Mouse (Mus musculus): ENCODE data around the gene Nmnat1.
"Not testable (repeated sequence)": the region's sequence is repeated elsewhere in the genome, so short reads cannot be mapped to it uniquely, and the experiment has no call there.

The Nmnat1 gene

DNA sequence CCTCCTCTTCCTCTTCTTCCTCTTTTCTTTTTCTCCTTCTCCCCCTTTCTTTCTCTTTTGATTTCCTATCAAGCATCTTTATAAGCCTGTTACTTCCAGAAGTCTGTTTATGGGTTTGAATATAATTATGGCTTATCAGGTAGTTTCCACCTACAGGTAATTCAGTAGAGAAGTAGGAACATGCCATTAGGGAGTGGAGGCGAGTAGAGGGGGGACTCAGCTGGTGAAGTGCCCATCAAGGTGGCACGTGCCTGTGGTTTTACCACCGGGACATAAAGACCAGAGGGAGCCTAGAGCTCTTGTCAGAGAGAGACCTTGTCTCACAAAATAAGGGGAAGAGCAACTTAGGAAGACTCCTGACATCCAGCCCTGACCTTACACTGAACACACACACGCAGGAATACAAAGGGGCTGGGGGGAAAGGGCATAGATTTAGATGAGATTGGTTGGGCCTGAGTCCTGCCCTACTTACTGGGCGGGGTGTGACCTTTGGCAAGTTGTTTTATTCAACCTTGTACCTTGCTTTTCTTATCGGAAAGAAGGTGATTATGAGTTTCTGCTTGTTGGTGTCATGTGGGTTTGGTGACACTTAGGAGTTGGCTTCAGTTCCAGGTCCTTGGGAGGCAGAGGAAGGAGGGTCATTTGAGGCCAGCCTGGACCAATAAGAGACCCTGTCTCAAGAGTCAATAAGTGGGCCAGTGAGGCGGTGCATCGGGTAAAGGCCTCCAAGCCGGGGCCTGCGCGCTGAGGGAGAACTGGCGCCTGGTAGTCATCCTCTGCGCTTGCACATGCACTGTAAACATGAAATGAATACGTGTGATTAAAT lies 4.6 kb upstream of the Nmnat1 start:
- DNase-seq (ENCODE audit: low spot score) = no peak

DNA sequence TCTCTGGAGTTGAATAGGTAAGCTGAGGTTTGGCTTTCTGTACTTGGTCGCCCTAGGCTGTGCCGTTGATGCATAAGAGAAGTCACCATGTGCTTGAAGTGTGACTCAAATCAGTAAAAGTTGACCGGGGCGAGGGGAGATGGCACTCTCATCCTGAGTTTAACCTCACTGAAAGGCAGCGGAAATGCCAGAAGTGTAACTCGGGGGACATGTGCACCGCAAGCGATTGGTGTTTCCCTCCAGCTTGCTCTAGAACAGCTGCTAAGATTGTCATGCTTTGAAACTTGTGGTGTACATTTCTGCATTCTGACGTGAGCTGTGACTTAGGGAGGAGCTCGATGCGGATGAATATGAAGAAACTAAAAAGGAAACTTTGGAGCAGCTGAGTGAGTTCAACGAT lies 2.7 kb upstream of the Nmnat1 start:
- DNase-seq (ENCODE audit: low spot score) = no peak

DNA sequence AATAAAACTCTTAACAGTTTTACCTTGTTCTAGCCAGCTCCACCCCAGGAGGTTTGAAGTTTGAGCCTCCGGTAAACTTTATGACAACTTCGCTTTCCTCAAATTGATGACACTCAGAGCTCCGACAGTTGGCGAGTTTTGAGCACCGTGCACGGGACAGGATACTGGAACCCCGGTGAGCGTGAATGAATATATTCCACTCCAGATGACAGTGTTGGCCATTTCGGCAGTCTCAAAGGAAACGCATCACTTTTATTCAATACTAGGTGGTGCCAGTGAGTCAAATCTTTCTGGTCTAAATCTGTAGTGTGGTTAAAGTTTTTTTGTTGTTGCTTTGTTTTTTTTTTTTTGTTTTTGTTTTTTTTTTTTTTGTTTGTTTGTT lies 814 bp upstream of the Nmnat1 start:
- DNase-seq (ENCODE audit: low spot score) = peak; percentile 67

DNA sequence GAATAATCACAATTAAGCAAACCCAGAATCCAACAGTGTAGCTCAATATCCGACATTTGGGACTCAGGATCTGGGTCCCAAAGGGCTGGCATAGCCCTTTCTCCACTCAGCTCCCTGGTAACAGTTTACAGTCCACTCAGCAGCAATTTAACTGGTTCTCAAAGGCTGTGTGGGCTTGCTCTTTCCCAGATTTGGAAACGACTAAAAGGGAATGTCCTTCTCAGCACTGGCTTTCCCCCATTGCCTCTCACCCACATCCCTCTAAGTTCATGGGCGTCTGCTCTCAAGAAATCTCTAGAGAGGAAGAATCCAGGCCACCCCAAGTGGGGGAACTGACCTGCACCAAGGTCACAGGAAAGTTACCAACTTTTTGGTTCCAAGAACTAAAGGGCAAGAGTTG lies 436 bp downstream of the Nmnat1 start:
- no peak for DNase-seq (ENCODE audit: low spot score)

DNA sequence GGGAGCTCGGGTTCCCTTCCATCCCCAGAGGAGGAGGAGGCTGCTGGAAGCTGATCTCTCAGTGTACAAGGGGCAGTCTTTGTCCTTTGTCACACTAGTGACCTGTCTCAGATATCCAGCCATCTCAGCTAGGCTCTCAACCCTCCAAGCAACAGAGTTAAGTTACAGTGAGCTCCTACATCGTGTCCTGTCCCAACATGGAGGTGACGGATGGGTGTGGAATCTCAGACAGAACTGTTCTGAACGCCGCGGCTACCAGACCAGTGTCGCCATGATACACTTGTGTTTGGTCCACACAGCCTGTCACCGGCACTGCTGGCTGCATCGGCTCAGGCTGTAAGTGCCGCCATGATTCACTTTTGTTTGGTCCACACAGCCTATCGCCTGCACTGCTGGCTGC lies 7.9 kb downstream of the Nmnat1 start, which contains the start of gene Tmem274:
TSS of gene Tmem274 (plus strand) at position 301 of the 400 bp plus-strand sequence.
- no peak for DNase-seq (ENCODE audit: low spot score)

DNA sequence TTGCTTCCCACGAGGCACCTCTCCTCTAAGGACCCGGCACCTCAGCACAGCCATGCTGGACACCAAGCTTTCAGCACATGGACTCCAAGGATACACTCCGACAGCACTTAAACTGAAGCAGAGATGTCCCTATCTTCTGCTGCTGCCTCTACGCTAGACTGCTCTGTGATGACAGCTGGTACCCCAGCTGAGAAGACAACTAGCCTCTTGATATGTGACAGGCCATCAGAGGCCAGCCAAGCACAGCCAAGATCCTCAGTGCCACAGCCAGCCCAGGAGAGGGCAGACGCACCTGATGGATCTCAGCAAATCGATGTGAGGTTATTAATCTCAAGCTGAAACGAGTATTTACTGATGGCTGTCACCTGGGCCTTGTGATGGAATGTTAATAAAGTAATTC lies 9.9 kb downstream of the Nmnat1 start:
- no peak for DNase-seq (ENCODE audit: low spot score)

DNA sequence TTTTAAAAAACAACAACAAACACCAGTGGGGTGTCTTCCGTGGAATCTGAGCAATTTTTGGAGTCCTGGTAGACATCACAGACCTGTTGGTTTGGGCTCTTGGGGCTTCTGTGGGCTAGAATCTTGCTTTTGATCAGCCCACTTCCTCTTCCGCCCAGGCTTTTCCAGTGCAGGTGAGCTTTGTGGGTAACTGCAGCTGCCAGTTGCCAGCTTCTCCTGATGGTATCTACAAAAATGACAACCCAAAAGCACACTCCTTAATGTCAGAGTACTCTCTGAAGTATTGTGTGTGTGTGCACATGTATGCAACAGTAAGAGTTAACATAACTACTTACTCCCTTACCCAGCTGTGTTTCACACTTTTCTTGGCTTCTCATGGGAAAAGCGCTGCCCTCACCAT lies 15.4 kb downstream of the Nmnat1 start:
- no peak for DNase-seq (ENCODE audit: low spot score)

DNA sequence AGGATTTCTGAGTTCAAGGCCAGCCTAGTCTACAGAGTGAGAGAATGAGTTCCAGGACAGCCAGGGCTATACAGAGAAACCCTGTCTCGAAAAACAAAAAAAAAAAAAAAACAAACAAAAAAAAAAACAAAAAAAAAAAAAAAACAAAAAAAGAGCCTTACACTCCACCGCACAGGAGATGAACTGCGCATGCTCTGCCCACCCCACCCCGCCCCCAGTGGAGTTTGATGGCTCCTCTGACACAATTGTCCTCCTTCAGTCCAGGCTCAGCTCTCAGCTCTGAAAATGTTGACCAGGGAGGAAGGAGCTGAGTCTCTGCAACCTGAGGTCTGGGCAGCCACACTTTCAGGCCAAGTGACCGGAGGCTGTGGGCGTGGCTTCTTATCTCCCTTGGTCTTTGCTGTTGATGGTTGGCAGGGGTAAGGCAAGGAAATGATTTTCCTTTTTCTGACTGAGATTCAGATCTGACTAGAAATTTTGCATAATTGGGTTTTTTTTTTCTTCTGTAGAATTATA lies 21.5 kb downstream of the Nmnat1 start:
- DNase-seq (ENCODE audit: low spot score) = no peak

DNA sequence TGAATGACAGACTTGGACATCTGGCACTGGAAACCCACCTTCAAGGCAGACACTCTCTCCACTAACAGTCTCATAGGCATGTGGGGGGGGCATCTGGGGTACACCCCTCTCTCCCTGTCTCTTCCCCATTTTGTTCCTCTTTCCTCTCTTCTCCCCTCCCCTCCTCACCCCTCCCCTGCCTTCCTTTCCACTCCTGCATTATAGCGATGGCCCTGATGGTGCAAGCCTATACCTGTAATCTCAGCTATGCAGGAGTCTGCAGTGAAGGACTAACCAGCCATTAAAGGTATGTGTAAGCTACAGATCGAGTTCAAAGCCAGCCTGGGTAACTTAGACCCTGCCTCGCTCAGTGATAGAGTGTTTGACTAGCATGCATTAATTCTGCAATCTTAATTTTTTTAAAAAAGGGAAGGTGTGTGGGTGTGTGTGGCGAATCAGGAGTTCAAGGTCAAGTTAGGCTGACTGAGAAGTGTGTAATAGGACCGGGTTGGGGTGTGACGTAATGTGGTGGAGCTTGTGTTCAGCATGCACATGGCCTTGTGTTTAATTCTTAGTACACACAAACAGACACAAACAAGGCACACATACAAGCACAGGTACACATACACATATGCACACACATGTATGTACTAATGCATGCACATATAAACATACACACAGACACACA lies 22.6 kb downstream of the Nmnat1 start:
- DNase-seq (ENCODE audit: low spot score) = no peak

DNA sequence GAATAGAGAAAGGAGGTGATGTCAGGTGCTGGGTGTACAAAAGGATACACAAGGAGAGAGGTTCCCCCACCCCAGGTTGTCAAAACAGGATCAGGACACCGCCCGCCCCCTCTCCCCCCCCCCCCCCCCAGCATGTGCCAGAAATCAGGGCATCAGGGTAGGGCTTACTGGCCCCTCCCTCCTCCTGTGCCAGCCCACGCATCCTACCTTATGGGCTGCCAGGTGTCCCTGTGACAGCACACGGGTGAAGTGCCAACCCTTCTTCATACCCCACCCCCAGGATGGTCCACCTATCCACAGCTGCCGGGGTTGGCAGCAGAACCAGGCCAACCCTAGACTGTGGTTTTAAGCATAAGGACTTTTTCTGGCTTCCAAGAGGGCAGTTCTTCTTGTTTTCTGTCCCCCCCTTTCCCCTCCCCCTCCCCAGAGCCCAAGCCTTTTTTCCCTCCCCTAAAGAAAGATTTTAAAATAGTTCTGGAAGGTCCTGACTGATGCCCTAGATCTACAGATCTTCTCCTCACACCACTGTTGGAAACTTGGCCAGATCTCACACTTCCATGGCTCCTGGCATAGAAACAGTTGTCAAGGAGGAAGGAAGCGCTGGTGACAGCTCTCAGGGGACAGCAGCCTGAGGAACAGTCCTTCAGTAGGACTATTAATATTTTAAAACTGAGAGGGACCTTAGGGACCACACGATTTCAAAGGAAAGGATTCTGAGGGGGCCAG lies 23.3 kb downstream of the Nmnat1 start:
- DNase-seq (ENCODE audit: low spot score) = no peak

DNA sequence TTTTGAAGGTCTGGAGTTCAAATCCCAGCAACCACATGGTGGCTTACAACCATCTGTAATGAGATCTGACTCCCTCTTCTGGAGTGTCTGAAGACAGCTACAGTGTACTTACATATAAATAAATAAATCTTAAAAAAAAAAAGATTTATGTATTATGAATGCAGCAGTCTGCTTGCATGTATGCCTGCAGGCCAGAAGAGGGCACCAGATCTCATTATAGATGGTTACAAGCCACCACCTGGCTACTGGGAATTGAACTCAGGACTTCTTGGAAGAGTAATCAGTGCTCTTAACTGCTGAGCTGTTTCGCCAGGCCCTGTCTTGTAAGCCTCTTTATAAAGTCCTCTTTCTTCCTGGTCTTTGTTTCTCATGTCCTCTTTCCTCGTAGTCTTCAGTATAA lies 24.5 kb downstream of the Nmnat1 start:
- not testable (repeated sequence) for DNase-seq (ENCODE audit: low spot score)

DNA sequence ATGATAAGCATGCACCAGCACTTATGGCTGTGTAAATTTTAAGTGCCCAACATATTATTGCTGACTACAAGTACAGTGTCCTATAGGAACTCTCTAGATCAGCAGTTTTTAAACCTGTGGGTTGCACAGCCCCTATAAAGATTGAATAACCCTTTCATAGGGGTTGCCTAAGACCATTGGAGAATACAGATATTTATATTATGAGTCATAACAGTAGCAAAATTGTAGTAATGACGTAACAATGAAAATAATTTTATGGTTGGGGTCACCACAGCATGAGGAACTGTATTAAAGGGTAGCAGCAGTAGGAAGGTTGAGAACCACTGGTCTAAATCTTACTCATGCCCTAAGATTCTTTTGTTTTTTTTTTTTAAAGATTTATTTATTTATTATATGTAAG lies 25.6 kb downstream of the Nmnat1 start:
- no peak for DNase-seq (ENCODE audit: low spot score)

DNA sequence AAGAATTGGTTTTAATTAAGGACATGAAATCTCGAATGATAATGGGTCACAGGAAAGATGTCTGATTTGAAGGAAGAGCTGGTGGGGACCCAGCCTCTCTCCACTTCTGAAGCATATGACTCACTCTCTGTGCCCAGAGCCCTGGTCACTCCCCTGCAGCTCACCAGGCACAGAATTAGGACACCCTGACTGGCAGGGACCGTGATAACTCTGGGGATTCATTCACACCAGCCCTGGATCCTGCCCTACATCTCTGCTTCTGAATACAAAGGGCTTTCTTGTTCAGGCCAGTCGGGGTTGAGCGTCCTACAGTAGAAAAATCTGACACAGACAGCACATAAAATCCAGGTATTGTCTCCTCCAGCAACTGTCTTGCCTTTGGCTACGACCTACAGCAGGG lies 26.5 kb downstream of the Nmnat1 start:
- DNase-seq (ENCODE audit: low spot score) = no peak

DNA sequence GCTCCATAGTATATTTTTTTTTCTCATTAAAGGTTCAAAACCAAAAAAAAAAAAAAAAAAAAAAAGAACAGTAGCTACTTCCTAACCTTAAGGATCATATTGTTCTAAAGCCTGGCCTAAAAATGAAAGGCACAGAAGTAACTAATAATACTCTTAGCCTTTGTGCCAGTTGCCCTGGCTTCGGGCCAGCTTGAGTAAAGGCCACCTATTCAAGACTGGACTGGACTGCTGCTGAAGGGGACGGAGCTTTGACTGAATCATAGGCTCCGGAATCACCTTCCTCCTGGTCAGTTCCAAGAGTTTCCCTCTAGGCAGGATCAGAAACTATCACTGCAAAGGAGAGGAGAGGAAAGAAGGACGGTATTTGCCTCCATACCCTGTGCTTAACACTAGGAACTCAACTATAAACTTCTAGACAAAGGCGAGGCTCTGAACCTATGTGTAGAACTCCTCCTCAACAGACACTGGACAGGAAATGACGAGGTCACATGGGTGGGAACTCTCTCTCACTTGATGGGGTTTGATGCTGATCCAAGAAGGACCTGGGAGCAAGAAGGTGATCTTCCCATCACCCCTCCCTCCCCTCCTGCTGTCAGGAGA lies 27.1 kb downstream of the Nmnat1 start:
- DNase-seq (ENCODE audit: low spot score) = no peak

DNA sequence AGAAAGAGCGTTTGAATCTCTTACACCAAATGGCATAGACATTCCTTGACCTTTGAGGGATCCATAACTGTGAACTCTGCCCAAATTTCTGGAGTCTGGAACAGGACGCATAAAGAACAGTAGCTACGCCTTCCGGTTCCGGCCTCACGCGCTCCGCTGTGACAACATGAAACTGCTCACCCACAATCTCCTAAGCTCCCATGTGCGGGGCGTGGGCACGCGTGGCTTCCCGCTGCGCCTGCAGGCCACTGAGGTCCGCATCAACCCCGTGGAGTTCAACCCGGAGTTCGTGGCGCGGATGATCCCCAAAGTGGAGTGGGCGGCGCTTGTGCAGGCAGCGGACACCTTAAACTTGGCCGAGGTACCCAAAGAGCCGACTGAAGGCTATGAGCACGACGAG lies 27.8 kb downstream of the Nmnat1 start:
- not testable (repeated sequence) for DNase-seq (ENCODE audit: low spot score)

DNA sequence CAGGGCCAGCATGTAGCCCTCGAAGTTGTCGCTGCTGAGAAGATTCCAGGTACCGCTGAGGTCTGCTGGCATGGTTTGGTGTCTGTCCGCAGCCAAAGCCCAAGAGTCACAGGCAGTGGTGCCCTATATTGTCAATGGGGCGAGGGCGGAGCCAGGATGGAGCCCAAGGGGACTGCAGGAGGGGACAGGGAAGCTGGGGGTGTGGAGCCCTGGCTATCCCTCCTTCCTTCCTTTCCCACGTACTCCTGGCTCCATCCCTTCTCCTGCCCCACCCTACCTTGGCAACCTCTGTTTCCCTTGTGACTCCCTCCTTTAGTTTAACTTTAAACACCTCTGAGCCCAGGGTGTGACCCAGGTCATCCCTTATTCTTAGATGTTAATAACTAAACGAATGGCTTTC lies 30.1 kb downstream of the Nmnat1 start, which contains the start of gene Rbp7:
TSS of gene Rbp7 (minus strand) at position 100 of the 400 bp plus-strand sequence.
- DNase-seq (ENCODE audit: low spot score) = no peak

DNA sequence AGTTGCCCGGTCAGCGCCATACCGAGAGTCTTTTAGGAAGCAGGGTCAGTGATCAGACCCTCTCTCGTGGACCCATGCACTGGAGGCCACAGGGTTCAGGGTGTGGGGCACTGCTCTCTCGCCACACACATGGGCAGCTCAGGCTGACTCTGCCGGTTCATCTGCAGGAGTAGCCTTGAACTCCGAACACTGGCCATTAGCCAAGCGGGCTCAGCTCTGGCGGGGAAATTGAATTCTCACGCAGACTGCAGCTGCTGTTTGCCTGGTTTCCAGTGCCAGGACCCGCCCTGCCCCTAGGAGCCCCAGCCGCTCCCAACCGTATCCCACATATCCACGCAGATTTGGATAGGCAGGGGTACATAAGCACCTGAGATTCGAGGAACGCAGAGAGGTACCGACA lies 30.7 kb downstream of the Nmnat1 start:
- DNase-seq (ENCODE audit: low spot score) = no peak

DNA sequence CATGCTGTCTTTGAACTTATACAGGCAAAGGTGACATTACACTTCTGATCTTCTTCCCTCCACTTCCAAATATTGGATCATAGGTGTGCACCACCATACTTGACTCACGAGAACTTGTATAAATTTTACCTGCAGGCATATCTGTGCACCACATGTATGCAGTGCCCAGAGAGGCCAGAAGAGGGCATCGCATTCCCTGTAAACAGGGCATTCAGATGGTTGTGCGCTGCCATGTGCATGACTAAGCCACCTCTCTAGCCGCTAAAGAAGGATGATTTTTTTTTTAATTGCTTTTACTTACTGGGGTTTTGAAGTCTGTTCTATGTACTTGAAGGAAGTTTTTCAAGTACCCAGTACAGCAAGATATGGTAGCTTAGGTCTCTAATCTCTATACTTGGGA lies 31.3 kb downstream of the Nmnat1 start:
- DNase-seq (ENCODE audit: low spot score) = peak; percentile 50

DNA sequence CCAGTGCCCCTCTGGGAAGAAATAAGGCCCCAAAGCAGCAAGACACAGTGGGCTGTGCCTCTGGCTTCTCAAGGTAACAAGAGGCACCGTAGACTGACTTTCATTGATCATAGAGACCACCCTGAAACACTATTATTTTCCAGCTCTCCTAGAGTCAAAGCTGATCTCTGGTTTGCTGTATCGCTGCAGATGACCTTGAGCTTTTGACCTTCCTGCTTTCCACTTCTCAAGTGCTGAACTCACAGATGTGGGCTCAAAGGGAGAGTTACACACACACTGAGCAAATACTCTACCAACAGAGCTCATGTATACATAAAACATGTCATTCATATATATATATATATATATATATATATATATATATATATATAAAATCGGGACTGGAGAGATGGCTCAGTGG lies 34.4 kb downstream of the Nmnat1 start:
- no peak for DNase-seq (ENCODE audit: low spot score)

DNA sequence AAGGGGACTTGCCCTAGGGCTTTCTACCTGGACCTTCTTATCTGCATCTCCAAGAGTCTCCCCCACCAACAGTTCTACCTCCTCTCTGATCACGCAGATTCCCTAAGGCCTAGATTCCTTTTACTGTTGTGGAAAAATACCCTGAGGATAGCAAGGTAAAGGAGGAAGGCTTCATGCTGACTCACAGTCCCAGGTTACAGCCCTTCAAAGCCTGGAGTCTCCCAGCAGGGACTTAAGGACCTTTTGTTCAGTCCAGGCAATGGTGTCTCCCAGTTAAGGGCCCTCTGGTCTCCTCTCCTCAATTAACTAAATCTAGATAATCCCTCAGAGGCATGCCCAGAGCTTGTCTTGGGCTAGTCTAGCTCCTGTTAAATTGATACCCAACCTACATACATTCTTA lies 38.7 kb downstream of the Nmnat1 start:
- no peak for DNase-seq (ENCODE audit: low spot score)

DNA sequence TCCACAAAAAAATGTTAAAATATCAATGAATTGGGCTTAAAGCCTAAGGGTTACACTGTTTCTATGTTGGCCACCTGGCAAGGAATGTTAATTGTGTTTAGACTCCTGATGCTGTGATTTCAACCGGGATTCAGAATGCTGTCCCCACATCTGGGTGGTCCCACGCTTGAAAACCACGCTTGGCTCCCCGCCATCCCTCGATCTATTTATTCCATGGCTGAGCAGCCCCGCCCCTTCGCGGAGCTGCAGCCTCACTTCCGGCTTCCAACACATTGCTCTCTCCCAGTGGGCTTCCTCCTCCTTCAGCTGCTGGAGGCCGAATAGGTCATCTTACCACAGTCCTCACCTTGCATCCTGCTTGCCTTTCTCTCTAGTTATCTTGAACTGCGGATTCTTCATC lies 39.1 kb downstream of the Nmnat1 start:
- peak; percentile 86 for DNase-seq (ENCODE audit: low spot score)

DNA sequence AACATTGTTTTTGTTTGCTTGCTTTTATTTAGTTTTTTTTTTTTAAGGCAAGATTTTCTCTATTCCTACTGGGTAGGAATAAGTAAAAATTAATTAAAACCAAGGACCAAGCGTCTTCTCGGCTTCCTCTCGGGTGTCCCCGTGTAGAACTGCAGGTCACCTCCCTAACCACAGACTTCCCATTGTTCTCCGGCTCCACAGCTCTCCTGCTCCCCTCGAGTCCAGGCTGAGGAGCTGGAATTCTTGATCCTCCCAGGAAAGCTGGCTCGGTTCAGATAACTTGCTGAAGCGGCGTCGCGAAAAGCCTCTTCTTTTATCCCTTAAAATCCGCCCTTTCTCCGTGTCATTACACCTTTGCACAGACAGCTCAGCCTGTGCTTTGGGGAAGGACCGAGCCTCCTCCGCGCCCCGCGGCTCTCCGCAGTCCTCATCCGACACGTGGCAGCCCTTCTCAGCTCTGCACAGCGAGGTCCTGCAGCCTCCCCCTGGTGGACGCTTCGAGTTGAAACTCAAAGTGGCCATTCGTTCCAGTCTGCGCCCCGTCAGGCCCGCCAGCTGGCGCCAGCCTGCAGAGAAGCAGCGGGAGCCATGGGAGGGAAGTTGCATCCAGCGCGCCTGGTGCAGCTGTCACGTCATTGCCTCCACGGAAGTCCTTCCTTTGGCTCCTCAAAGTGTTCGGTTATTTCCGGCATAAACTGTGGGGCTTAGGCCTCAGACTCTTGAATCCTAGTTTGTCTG lies 39.9 kb downstream of the Nmnat1 start:
- DNase-seq (ENCODE audit: low spot score) = peak; percentile 99

Data from embryo, embryonic 10 days (tissue).